Mouse (Mus musculus) heart, adult 2 months (tissue): ENCODE measurements around the gene Selenos. TPM values are rescaled to one million over a fixed set of nuclear protein-coding genes. Genes with fewer than 3 reads are reported as not detected.

ENCODE experiments used
- DNase-seq, 2 experiments: peaks; one replicate each; pipeline ENCODE4 v3.0.0; 2021
- H3K27ac ChIP-seq: fragments of 200-600 bp; 2 replicates; pipeline ENCODE4 v1.8.1; 2022
- H3K27me3 ChIP-seq: fragments of 200-500 bp; 2 replicates; pipeline ENCODE4 v1.6.1; 2012; ENCODE audit warnings: mild to moderate bottlenecking, low read length, inconsistent platforms, mixed read lengths; ENCODE audit not compliant: control insufficient read depth, insufficient read depth
- H3K36me3 ChIP-seq: fragments of 200-500 bp; 2 replicates; pipeline ENCODE4 v1.6.1; 2012; ENCODE audit warnings: low read length, inconsistent platforms; ENCODE audit not compliant: control insufficient read depth, insufficient read depth
- H3K4me1 ChIP-seq: fragments of 200-500 bp; 2 replicates; pipeline ENCODE4 v1.6.1; 2011; ENCODE audit warnings: low read length; ENCODE audit not compliant: control insufficient read depth, insufficient read depth
- H3K4me3 ChIP-seq: fragments of 200-600 bp; 2 replicates; pipeline ENCODE4 v1.8.1; 2022
- H3K79me2 ChIP-seq: fragments of 200-500 bp; replicated peaks from 2 replicates; pipeline ENCODE4 v1.6.1; 2012; ENCODE audit warnings: mild to moderate bottlenecking, inconsistent platforms, low read length, moderate library complexity, mixed read lengths; ENCODE audit not compliant: control insufficient read depth, insufficient read depth
- H3K9ac ChIP-seq: fragments of 200-500 bp; 2 replicates; pipeline ENCODE4 v1.6.1; 2012; ENCODE audit warnings: low read depth, mild to moderate bottlenecking, control low read depth, inconsistent platforms, low read length, mixed read lengths
- CTCF ChIP-seq: fragments of 200-600 bp; IDR thresholded peaks from 2 replicates; pipeline ENCODE4 v1.8.1; 2022; ENCODE audit warnings: antibody characterized with exemption, mild to moderate bottlenecking, moderate library complexity
- EP300 ChIP-seq: fragments of 200-500 bp; IDR thresholded peaks from 2 replicates; pipeline ENCODE4 v1.6.1; 2011; ENCODE audit warnings: low read depth, low read length, control low read depth; ENCODE audit not compliant: insufficient read depth
- POLR2A ChIP-seq: fragments of 200-500 bp; IDR thresholded peaks from 2 replicates; pipeline ENCODE4 v1.6.1; 2011; ENCODE audit warnings: mild to moderate bottlenecking, low read depth, low read length, control low read depth; ENCODE audit not compliant: insufficient read depth
- WGBS: fragments of 180-500 bp; shearing (Covaris S2); methylation state at CpG from one replicate; pipeline ENCODE4 v1.1.7; 2018; 5-methylcytosine and 5-hydroxymethylcytosine counted together
- intact Hi-C: fragments of 180-260 bp; cut with DNase I; formaldehyde crosslinking; loops from one replicate; pipeline ENCODE4 v1.15.1; 2025
- polyA plus RNA-seq: library from polyadenylated mRNA; depleted of rRNA; stranded (reverse); fragments of >200 nt; gene quantifications from 2 replicates; pipeline ENCODE4 v1.2.3, GENCODE M21; 2012
- total RNA-seq, 2 experiments: library from RNA; stranded (reverse); gene quantifications; 2 replicates each; pipeline ENCODE4 v1.2.3; 2021

Selenos gene
- total and polyA plus RNA-seq, 3 experiments, result 32.5 to 43.7 (median 34.1) TPM

DNA sequence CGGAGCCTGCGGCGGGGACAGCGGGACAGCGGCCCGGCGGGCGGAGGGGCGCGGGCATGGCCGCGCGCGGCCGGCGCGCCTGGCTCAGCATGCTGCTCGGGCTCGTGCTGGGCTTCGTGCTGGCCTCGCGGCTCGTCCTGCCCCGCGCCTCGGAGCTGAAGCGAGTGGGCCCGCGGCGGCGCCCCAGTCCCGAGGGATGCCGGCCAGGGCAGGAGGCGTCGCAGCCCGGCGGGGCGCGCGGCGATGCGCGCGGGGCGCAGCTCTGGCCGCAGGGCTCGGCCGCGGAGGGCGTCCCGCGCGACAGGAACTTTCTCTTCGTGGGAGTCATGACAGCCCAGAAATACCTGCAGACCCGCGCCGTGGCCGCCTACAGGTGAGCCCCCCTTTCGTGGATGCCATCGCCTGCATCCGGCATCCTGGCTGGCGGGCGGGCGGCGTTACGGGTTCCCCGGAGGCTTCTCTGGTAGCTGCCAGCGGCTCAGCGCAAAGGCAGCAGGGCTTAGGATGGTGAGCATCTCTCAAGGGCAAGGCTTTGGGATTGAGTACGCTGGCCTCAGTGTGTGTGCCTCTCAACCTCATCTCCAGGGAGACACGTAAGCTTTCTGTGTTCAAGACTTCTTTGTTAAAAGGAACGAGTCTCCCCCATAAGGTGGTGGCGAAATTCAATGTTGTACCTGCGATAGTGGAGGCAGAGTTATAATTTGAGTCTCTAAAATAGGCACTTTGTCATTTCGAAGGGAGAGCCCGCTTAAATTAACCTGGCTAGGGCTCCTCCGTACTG is 30.6 kb downstream of the Selenos start:
- peaks cover 4% of the 10 kb centered on the region; the same call in 1 of the 2 replicates for H3K4me1 ChIP-seq
- intact Hi-C loops, result loop anchor here (5.0 kb wide), 1 partner anchor 87 kb away; no protein-coding TSS in a partner anchor
- WGBS, result 4% methylated on average over 70 of the region's 77 CpGs

DNA sequence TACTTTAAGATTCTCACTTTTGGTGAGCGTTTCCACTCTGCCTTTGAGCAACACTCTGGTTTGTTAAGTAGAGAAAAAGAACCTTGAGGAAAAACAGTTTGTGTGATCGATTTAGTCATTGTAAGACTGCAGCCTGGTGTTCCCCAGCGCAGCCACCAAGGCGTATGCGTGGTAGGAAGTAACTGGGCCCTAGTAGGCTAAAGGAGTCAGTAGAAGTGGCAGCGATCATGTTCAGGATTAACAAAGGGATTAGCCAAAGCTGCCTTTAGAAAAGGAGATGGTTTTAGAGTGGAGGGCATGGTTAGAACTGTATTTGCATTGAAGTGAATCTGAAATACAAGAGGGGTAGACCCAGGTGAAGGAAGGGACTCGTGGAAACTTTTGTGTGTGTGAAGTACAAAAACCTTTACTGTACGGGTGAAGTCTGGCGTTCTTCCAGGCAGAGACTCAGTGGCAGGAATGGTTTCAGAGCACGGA is 31.2 kb downstream of the Selenos start:
- peak overlapping the region; percentile 19; the same call in 1 of the 2 replicates for H3K9ac ChIP-seq
- intact Hi-C loops, result no loop called here
- 18% methylated on average over 10 of the region's 10 CpGs for WGBS
- no peaks in the 10 kb centered on the region for H3K36me3 ChIP-seq
- no peaks in the 10 kb centered on the region for H3K79me2 ChIP-seq
- H3K27ac ChIP-seq, result peak overlapping the region; percentile 38; the same call in 1 of the 2 replicates
- H3K27me3 ChIP-seq, result no peaks in the 10 kb centered on the region
- H3K4me3 ChIP-seq, result peak overlapping the region; percentile 70
- TF ChIP-seq CTCF, result no peak
- no peak for TF ChIP-seq EP300
- TF ChIP-seq POLR2A, result no peak
- peaks cover 4% of the 10 kb centered on the region; the same call in 1 of the 2 replicates for H3K4me1 ChIP-seq
- DNase-seq, result no peak

More for the DNA sequence above, 30.6 kb downstream of the Selenos start:
- peak overlapping the region; percentile 70 for H3K4me3 ChIP-seq
- peak overlapping the region; percentile 95 for H3K9ac ChIP-seq
- TF ChIP-seq CTCF (no peak), EP300 (no peak), POLR2A (no peak)
- H3K27ac ChIP-seq, result peak overlapping the region; percentile 38
- no peaks in the 10 kb centered on the region for H3K79me2 ChIP-seq
- no peaks in the 10 kb centered on the region for H3K27me3 ChIP-seq
- peak; percentile 65 to 69 for DNase-seq
- no peaks in the 10 kb centered on the region for H3K36me3 ChIP-seq

DNA sequence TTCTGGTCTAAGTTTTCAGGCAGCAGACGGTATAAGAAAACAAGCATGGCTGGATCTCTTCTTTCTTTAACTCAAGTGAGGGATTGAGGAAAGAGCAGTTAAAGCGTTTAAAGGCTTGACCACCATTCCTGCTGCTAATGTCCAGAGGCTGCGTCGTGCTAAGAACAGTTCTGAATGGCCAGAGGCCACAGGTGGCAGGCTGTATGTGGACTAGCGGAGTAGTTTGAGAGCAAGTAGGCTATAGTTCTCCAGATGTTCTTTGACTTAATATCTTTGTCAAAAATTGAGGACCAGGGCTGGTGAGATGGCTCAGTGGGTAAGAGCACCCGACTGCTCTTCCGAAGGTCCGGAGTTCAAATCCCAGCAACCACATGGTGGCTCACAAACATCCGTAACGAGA is 31.8 kb downstream of the Selenos start:
- no peak overlapping the region for H3K27ac ChIP-seq
- H3K79me2 ChIP-seq, result no peaks in the 10 kb centered on the region
- 84% methylated on average over 10 of the region's 10 CpGs for WGBS

DNA sequence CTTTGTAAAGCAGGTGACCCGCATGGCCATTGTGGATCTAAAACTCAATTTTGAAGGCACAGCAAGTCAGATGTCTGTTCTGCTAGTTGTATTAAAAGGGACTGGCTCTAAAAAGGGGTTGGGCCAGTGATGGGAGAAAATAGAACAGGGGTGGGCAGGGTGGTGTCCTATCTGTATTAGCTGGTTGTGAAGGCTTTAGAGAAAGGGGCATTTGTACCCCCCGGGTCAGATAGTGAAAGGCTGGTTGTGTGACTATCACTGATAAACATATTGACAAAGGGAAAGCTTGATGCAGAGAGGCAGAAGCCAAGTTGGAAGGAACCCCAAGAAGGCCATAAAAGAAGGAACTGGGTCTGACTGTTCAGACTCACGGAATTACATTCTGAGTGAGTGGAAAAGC is 34.1 kb downstream of the Selenos start:
- TF ChIP-seq EP300, result no peak
- TF ChIP-seq POLR2A, result no peak
- TF ChIP-seq CTCF, result no peak
- WGBS, result 76% methylated on average over 3 of the region's 3 CpGs
- no peak for DNase-seq
- intact Hi-C loops, result no loop called here
- H3K4me3 ChIP-seq, result no peak overlapping the region
- H3K27ac ChIP-seq, result no peak overlapping the region
- H3K9ac ChIP-seq, result no peak overlapping the region
- no peaks in the 10 kb centered on the region for H3K27me3 ChIP-seq
- H3K4me1 ChIP-seq, result peaks cover 13% of the 10 kb centered on the region
- H3K79me2 ChIP-seq, result peaks cover 1% of the 10 kb centered on the region; the same call in 1 of the 2 replicates
- no peaks in the 10 kb centered on the region for H3K36me3 ChIP-seq

More for the DNA sequence above, 31.8 kb downstream of the Selenos start:
- Histone ChIP-seq H3K27me3 (no peaks in the 10 kb centered on the region), H3K4me3 (no peak overlapping the region), H3K9ac (no peak overlapping the region), H3K4me1 (peaks cover 5% of the 10 kb centered on the region), H3K36me3 (no peaks in the 10 kb centered on the region)
- no peak for DNase-seq
- intact Hi-C loops, result no loop called here
- TF ChIP-seq CTCF (no peak), EP300 (no peak), POLR2A (no peak)

DNA sequence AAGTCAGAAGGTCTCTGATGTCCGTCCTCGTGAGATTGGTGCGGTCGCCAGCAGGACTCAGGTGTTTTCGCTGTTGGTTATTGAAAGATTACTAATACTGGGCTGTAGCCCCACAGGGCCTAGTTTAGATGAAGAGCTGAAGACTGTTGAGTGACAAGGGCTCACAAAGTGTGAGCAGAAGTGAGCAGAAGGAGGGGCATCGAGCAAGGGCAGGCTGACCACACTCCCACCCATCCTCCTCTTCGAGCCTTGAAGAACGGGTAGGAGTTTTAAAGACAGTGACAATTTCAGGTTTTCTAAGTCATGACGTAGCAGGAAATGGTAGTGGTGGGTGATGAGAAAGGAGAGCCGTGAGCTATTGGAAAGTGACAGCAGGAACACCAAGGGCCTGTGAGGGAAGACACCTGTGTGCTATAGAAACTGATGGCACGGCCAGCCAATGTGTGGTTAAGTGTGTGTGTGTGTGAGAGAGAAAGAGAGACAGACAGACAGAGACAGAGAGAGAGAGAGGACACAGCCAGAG is 36.4 kb downstream of the Selenos start:
- TF ChIP-seq EP300 (no peak), POLR2A (no peak), CTCF (no peak)

DNA sequence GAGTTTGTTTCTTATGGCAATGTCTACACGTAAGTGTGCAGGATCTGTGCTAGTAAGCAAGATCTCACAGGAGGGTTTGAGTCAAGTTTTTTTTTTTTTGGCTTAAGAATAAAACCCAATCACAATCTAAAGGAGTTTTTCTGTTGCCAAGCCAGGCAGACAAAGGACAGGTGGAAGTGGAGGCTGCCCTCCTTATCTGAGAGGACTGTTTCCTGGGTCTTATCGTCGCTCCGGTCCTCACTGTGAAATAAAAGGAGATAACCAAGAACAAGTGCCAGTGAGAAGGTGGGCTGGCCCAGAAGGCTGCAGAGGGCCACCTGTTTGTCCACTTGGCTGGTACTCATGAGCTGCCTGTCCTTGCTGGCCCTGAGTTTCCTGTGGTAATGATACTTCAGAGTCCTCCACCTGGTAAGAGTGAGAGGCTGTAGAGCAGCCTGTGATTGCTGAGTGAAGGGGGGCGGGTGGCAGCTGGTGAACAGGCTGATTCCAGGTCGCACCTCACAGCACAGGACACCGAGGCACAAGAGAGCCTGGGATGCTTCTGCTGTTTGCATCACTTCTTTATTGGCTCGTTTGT is 37.5 kb downstream of the Selenos start:
- no peak for DNase-seq
- no peak for TF ChIP-seq EP300
- no peak for TF ChIP-seq CTCF
- no peak for TF ChIP-seq POLR2A
- H3K27me3 ChIP-seq, result no peaks in the 10 kb centered on the region
- no peak overlapping the region for H3K4me3 ChIP-seq
- H3K4me1 ChIP-seq, result peaks cover 18% of the 10 kb centered on the region
- 52% methylated on average over 8 of the region's 8 CpGs for WGBS
- no peak overlapping the region for H3K9ac ChIP-seq
- no peak overlapping the region for H3K27ac ChIP-seq
- intact Hi-C loops, result no loop called here
- H3K36me3 ChIP-seq, result peaks cover 7% of the 10 kb centered on the region; the same call in 1 of the 2 replicates
- H3K79me2 ChIP-seq, result peaks cover 6% of the 10 kb centered on the region

More for the DNA sequence above, 36.4 kb downstream of the Selenos start:
- WGBS, result 74% methylated on average over 11 of the region's 11 CpGs
- no peak overlapping the region for H3K4me3 ChIP-seq
- H3K9ac ChIP-seq, result no peak overlapping the region
- intact Hi-C loops, result no loop called here
- no peak overlapping the region for H3K27ac ChIP-seq
- peaks cover 17% of the 10 kb centered on the region for H3K4me1 ChIP-seq
- no peak for DNase-seq
- H3K27me3 ChIP-seq, result no peaks in the 10 kb centered on the region
- peaks cover 4% of the 10 kb centered on the region; the same call in 1 of the 2 replicates for H3K79me2 ChIP-seq
- peaks cover 5% of the 10 kb centered on the region; the same call in 1 of the 2 replicates for H3K36me3 ChIP-seq
